Mouse (Mus musculus): Measurements from ENCODE around the gene Oosp3. TPM values are rescaled to one million over a fixed set of nuclear protein-coding genes. Genes with fewer than 3 reads are reported as not detected.

Oosp3 gene
- polyA plus RNA-seq, 1 experiment: not detected

DNA sequence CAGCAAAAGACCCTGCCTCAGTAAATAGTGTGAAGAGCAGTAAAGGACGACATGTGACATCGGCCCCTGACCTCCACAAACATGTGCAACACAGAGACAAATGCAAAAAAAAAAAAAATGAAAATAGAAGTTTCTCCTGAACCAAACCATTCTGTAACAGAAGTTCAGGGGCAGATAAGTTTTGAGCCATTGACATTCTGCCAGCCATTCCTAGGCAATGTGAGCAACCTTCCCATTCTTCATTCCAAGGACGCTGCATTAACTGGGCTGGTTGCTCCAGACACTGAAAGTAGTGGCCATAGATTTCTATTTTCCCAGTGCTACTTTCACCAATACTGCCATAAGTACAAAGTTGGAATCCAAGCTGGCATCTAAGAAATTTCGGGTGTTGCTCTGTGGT lies 15.6 kb downstream of the Oosp3 start:
- no peak for TF ChIP-seq CTCF (IDR thresholded peaks at IDR 0.05; ENCODE audit: control insufficient read depth, insufficient read depth, insufficient replicate concordance, low read depth, low read length)
- TF ChIP-seq POLR2A (IDR thresholded peaks at IDR 0.05; ENCODE audit: control insufficient read depth, low read depth, low read length): no peak
- no peak overlapping the region for H3K4me3 ChIP-seq (ENCODE audit: control insufficient read depth, low read depth, low read length)
- H3K4me1 ChIP-seq (ENCODE audit: control insufficient read depth, insufficient read depth, low read length): no peaks in the 10 kb centered on the region
- H3K27me3 ChIP-seq (ENCODE audit: control insufficient read depth, insufficient read depth, low read length): no peaks in the 10 kb centered on the region
- H3K27ac ChIP-seq (ENCODE audit: control insufficient read depth, insufficient read depth, low read depth, low read length): no peak overlapping the region
- H3K36me3 ChIP-seq (ENCODE audit: control insufficient read depth, insufficient read depth, low read length): no peaks in the 10 kb centered on the region

DNA sequence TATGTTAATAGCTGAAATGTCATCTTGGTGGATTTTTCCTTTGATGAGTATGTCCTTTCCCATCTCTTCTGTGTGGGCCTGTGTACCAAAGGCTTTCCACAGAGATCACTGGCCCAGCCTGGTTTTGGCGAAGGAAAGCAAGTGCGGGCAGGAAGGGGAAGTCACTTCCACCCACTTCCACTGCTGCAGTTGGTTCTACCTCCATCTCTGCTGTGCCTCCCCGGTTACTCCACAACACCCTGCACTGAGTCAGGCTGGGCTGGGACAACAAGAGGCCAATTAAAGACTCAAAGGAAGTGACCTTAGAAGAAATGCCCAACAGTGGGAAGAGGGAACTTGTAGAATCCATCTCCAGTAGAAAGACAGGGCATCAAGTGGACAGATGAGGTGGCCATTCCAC lies 23.2 kb downstream of the Oosp3 start:
- Histone ChIP-seq H3K27me3 (ENCODE audit: control insufficient read depth, insufficient read depth, low read length) (no peaks in the 10 kb centered on the region), H3K4me1 (ENCODE audit: control insufficient read depth, insufficient read depth, low read length) (no peaks in the 10 kb centered on the region), H3K4me3 (ENCODE audit: control insufficient read depth, low read depth, low read length) (no peak overlapping the region), H3K27ac (ENCODE audit: control insufficient read depth, insufficient read depth, low read depth, low read length) (no peak overlapping the region), H3K36me3 (ENCODE audit: control insufficient read depth, insufficient read depth, low read length) (no peaks in the 10 kb centered on the region)
- TF ChIP-seq CTCF (IDR thresholded peaks at IDR 0.05; ENCODE audit: control insufficient read depth, insufficient read depth, insufficient replicate concordance, low read depth, low read length) (no peak), POLR2A (IDR thresholded peaks at IDR 0.05; ENCODE audit: control insufficient read depth, low read depth, low read length) (no peak)

DNA sequence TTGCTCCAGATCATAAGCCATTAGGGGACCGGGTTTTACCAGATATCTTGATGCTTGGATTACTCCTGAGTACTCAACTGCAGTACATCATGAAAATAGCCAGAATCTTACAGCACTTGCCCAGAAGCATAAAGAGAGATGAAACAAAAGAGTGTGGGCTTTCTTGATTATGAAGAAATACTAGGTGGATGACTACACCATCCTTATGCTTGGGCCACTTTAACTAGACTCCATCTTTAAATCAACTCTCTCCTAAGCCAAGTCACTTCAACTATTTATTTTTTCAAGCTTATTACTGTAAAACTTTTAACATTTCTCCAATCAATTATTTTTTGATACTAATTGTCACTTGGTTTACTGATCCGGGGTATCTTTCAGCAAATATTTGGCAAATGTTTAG lies 27.0 kb downstream of the Oosp3 start:
- TF ChIP-seq POLR2A (IDR thresholded peaks at IDR 0.05; ENCODE audit: control insufficient read depth, low read depth, low read length) (no peak), CTCF (IDR thresholded peaks at IDR 0.05; ENCODE audit: control insufficient read depth, insufficient read depth, insufficient replicate concordance, low read depth, low read length) (no peak)
- H3K27ac ChIP-seq (ENCODE audit: control insufficient read depth, insufficient read depth, low read depth, low read length): no peak overlapping the region
- H3K36me3 ChIP-seq (ENCODE audit: control insufficient read depth, insufficient read depth, low read length): no peaks in the 10 kb centered on the region
- no peaks in the 10 kb centered on the region for H3K4me1 ChIP-seq (ENCODE audit: control insufficient read depth, insufficient read depth, low read length)
- no peak overlapping the region for H3K4me3 ChIP-seq (ENCODE audit: control insufficient read depth, low read depth, low read length)
- no peaks in the 10 kb centered on the region for H3K27me3 ChIP-seq (ENCODE audit: control insufficient read depth, insufficient read depth, low read length)

DNA sequence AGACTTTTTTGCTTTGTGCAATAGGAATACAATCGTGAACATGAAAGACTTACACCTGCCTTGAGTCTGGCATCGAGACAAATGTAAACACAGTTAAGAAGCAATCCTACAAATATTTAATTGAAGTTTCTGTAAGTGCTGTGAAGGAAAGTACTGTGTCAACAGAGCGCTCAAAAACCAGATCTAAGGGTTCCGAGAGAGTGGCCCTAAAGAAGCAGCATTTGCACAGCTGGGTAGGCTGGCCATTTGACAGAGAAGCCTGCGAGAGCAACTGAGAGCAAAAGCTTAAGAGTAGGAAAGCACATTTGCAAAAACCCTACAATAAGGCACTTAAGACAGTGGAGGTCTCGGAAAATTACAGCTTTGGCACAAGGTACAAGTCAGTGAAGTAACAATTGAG lies 27.4 kb downstream of the Oosp3 start:
- H3K4me3 ChIP-seq (ENCODE audit: control insufficient read depth, low read depth, low read length): no peak overlapping the region
- TF ChIP-seq POLR2A (IDR thresholded peaks at IDR 0.05; ENCODE audit: control insufficient read depth, low read depth, low read length): no peak
- H3K27ac ChIP-seq (ENCODE audit: control insufficient read depth, insufficient read depth, low read depth, low read length): no peak overlapping the region
- H3K36me3 ChIP-seq (ENCODE audit: control insufficient read depth, insufficient read depth, low read length): no peaks in the 10 kb centered on the region
- no peaks in the 10 kb centered on the region for H3K4me1 ChIP-seq (ENCODE audit: control insufficient read depth, insufficient read depth, low read length)
- H3K27me3 ChIP-seq (ENCODE audit: control insufficient read depth, insufficient read depth, low read length): no peaks in the 10 kb centered on the region

DNA sequence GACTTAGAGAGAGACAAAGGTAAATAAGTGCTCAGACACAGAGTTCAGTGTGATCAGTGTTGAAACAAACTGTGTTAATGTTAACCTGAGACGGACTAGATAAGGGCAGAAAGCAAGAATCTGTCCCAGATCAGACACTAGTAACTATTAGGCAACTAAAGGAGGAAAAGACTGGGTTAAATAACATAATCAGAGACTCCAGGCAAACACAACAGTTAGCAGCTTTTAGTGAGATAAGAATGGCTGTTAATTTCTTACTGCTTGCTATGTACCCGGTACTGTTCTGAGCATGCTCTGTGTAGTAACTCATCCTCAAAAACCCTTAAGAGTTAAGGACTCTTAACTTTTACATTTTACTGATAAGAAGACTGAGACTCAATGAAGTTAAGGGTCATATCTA lies 29.1 kb downstream of the Oosp3 start:
- Histone ChIP-seq H3K27me3 (ENCODE audit: control insufficient read depth, insufficient read depth, low read length) (no peaks in the 10 kb centered on the region), H3K4me3 (ENCODE audit: control insufficient read depth, low read depth, low read length) (no peak overlapping the region), H3K27ac (ENCODE audit: control insufficient read depth, insufficient read depth, low read depth, low read length) (no peak overlapping the region), H3K4me1 (ENCODE audit: control insufficient read depth, insufficient read depth, low read length) (no peaks in the 10 kb centered on the region), H3K36me3 (ENCODE audit: control insufficient read depth, insufficient read depth, low read length) (no peaks in the 10 kb centered on the region)
- TF ChIP-seq POLR2A (IDR thresholded peaks at IDR 0.05; ENCODE audit: control insufficient read depth, low read depth, low read length) (no peak), CTCF (IDR thresholded peaks at IDR 0.05; ENCODE audit: control insufficient read depth, insufficient read depth, insufficient replicate concordance, low read depth, low read length) (no peak)

DNA sequence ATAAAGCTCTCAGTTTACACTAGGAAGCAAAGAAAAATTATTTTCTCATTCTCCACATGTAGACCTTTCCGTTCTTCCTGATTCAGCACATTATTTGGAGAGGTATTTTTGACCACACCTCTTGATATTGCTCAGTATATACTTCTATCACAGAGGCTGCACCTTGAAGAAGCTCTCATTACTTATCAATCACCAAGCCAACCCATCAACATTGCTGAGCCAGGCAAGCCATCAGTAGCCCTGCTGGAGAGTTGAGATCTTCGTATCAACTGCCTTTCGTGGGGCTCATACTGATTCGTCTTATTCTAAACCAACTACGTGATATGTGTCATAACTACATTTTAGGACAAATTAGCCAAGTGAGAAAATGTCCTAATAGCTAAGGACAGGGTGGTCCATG lies 30.4 kb downstream of the Oosp3 start:
- Histone ChIP-seq H3K4me3 (ENCODE audit: control insufficient read depth, low read depth, low read length) (no peak overlapping the region), H3K36me3 (ENCODE audit: control insufficient read depth, insufficient read depth, low read length) (no peaks in the 10 kb centered on the region), H3K27ac (ENCODE audit: control insufficient read depth, insufficient read depth, low read depth, low read length) (no peak overlapping the region), H3K4me1 (ENCODE audit: control insufficient read depth, insufficient read depth, low read length) (no peaks in the 10 kb centered on the region), H3K27me3 (ENCODE audit: control insufficient read depth, insufficient read depth, low read length) (no peaks in the 10 kb centered on the region)
- TF ChIP-seq CTCF (IDR thresholded peaks at IDR 0.05; ENCODE audit: control insufficient read depth, insufficient read depth, insufficient replicate concordance, low read depth, low read length): no peak
- no peak for TF ChIP-seq POLR2A (IDR thresholded peaks at IDR 0.05; ENCODE audit: control insufficient read depth, low read depth, low read length)

DNA sequence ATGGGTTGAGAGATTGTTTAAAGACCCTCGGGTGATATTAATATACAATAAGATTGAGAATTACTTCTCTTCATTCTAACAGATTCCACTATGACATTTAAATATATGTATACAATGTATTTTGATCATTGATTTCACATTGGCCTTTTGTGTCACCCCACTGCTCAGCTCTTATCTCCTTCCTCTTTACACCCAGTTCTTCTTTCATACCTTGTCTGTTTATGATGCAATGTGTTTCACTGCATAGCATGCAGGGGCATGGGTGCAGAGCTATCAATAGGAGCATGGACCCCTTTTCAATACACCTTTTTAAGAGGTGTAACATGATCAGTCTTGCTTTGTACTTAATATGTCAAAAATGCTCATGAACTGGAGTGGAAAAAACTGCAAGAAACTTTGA lies 33.4 kb downstream of the Oosp3 start:
- Histone ChIP-seq H3K27ac (ENCODE audit: control insufficient read depth, insufficient read depth, low read depth, low read length) (no peak overlapping the region), H3K4me3 (ENCODE audit: control insufficient read depth, low read depth, low read length) (no peak overlapping the region), H3K36me3 (ENCODE audit: control insufficient read depth, insufficient read depth, low read length) (no peaks in the 10 kb centered on the region), H3K27me3 (ENCODE audit: control insufficient read depth, insufficient read depth, low read length) (no peaks in the 10 kb centered on the region), H3K4me1 (ENCODE audit: control insufficient read depth, insufficient read depth, low read length) (no peaks in the 10 kb centered on the region)
- TF ChIP-seq CTCF (IDR thresholded peaks at IDR 0.05; ENCODE audit: control insufficient read depth, insufficient read depth, insufficient replicate concordance, low read depth, low read length) (no peak), POLR2A (IDR thresholded peaks at IDR 0.05; ENCODE audit: control insufficient read depth, low read depth, low read length) (no peak)

DNA sequence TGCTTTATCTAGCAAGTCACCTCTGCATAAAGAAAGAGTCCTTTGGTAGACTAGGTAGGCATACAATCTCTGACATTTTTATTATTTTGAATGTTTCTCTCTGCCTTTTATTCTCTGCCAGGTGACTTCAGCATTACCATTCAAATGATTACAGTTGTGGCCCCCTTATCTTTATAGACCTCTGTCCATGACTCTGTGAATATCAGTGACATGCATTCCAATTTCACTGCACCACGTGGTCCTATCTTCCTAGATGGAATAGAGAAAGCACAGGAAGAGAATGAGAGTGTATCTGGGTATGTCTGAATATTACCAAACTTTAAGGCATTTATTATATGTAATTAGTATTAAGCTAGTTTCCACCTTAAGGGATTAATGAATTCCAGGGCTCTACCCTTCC lies 39.6 kb downstream of the Oosp3 start:
- TF ChIP-seq CTCF (IDR thresholded peaks at IDR 0.05; ENCODE audit: control insufficient read depth, insufficient read depth, insufficient replicate concordance, low read depth, low read length) (no peak), POLR2A (IDR thresholded peaks at IDR 0.05; ENCODE audit: control insufficient read depth, low read depth, low read length) (no peak)
- Histone ChIP-seq H3K4me3 (ENCODE audit: control insufficient read depth, low read depth, low read length) (no peak overlapping the region), H3K4me1 (ENCODE audit: control insufficient read depth, insufficient read depth, low read length) (no peaks in the 10 kb centered on the region), H3K27me3 (ENCODE audit: control insufficient read depth, insufficient read depth, low read length) (no peaks in the 10 kb centered on the region), H3K27ac (ENCODE audit: control insufficient read depth, insufficient read depth, low read depth, low read length) (no peak overlapping the region), H3K36me3 (ENCODE audit: control insufficient read depth, insufficient read depth, low read length) (no peaks in the 10 kb centered on the region)
